Mouse (Mus musculus): ENCODE data around the gene Abcg1.

The Abcg1 gene

DNA sequence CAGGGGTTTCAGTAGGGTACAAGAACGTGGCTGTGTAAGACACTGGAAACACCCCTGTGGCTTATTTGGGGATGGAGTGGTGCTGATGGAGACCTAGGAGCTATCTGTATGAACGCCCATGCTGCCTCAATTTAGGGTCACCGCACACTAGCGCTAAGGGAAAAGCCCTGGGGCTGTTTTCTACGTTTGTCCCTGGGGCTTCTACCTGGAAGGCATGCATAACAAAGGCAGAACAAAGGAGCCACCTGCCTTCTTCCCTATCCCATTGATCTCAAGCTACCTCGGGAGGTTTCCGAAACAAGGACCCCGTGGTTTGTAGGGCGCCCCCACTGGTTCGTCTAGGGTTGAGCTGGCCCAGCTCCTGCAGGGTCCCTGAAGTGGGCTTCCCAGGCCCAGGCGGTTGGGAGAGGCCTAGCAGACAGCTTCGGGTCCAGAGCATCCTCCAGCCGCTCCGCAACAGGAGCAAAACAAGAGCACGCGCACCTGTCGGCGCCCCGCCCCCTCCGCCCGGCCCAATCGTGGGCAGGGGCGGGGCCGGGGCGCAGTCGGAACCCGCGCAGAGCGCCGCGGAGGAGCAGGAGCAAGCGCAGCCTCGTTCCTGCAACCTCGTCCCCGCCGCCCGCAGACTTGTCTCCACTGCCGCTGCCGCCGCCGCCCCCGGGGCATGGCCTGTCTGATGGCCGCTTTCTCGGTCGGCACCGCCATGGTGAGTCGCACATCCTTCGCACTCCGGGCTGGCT is at the start of gene Abcg1:
Gene Abcg1, plus strand, starts transcription at position 525 of the 740 bp plus-strand sequence.
- DNase-seq (ENCODE audit: extremely low read depth, low read depth) = no peak

DNA sequence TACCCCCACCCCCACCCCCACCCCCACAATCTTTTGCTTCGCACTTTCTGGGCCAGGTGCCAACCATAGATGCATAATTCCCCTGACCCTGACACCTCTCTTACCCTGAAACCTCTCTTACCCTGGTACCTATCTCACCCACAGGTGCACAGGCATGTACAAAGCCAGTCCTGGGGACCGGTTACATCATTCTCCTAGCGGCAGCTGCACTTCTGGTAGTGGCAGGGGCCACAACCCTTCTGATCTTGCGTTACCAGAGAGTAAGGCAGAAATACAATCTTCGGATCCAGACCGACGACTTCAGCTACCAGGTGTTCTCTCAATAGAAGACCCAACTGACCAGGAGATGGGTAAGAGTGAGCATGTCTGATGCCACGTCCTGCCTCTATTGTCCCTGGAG is 49.1 kb upstream of the Abcg1 start:
- DNase-seq (ENCODE audit: extremely low read depth, low read depth) = no peak

DNA sequence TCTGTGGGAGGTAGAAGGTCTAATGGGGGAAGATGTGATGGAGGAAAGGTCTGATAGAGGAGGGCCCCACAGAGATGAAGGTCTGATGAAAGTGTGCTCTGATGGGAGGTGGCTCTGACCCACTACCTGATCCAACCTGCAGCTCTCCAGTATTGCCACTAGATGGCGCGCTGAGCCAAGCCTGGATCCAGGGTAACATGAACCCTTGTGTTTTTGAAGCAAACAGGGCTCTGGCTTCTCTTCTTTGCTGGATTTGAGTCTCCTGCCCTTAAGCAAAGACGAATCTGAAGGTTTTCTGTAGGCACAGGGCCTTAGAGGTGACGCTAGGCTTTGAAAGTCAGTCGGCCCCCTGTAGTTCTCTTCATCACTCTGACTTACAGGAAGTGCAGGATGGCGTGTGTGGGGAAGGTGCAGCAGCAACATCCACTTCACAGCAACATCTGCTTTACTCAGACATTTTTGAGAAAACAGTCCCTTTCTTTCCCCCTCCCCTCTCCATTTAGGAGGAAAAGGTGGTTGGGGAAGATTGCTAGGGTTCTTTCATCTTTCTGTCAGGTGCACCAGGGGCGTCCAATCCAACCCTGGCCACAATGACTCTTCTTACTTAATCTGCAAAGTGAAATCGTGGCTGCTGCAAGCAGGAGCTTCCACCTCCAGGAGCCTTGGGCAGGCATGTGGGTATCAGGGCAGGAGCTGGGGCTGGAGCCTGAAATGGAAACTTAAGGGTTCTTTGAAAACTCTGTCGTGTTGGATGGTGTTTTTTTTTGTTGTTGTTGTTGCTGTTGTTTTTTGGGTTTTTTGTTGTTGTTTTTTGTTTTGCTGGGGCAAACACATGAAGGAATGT is 45.7 kb upstream of the Abcg1 start:
- DNase-seq (ENCODE audit: extremely low read depth, low read depth) = no peak

DNA sequence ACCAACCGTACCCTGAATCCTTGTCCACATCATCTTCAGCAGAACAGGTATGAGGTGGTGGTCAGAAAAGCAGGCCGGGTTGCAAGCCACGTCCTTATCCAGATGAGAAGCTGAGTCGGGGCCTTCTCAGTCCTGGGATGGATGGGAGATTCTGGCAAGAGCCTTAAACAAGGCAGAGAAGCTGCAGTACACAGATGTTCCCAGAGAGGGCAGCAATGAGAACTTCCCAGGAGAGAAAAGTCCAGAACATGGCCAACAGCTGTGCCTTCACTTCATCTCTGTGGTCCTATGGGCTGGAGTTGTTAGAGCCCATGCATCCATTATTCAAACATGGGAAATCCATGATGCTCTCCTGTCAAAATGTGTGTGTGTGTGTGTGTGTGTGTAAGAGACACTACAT is 39.2 kb upstream of the Abcg1 start:
- DNase-seq (ENCODE audit: extremely low read depth, low read depth) = peak; percentile 52

DNA sequence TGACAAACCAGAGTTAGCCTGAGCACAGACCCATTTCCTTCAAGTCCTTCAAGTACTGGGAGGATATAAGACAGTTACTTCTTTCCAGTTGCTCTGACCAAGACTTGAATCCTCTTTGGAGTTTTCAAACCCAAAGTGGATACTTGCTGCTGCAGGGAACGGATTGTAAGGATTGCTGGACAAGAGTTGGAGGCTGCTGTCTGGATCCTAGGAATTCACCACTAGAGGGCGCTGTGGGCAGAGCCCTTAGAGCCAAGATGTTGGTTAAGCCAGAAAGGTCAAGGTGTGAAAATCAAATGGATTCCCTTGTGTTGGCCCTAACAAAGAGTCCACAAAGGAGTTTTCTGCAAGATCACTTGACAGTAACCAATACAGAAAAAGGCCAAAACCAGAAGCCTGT is 38.0 kb upstream of the Abcg1 start:
- peak; percentile 34 for DNase-seq (ENCODE audit: extremely low read depth, low read depth)

DNA sequence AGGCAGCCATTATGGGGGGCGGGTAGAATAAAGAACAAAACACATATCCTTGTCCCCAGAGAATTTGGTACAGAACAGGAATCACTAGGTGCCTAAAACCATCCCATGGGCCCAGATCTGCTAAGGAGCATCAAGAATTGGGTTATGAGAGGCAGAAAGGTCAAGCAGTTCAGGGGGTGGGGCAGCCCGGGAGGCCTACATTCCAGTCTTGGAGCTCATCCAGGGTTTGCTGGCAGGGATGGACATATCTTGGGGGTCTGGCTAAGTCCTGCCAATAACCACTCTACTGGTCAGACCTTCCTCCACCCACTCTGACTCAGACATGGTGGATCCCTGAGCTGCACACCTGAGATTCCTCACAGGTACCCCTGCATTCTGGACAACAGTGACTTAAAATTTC is 37.4 kb upstream of the Abcg1 start:
- no peak for DNase-seq (ENCODE audit: extremely low read depth, low read depth)

DNA sequence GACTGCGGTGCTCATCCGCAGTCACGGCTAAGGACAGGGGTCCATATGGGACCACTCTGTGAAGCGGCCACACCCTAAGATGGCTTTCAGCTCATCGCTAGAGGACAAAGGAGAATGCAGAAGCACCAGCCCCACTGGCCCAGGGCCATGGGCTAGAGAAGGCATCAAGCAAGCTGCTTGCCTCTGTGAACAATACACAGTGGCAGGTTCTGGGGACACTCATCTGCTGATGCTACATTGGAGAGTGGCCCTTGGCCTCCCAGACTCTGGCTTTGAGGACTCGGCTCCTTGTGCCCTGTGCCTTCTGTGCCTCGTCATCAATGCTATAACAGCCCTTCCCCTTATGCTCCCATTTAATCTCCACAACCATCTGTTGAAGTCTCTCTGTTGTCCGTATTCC is 36.2 kb upstream of the Abcg1 start:
- no peak for DNase-seq (ENCODE audit: extremely low read depth, low read depth)

DNA sequence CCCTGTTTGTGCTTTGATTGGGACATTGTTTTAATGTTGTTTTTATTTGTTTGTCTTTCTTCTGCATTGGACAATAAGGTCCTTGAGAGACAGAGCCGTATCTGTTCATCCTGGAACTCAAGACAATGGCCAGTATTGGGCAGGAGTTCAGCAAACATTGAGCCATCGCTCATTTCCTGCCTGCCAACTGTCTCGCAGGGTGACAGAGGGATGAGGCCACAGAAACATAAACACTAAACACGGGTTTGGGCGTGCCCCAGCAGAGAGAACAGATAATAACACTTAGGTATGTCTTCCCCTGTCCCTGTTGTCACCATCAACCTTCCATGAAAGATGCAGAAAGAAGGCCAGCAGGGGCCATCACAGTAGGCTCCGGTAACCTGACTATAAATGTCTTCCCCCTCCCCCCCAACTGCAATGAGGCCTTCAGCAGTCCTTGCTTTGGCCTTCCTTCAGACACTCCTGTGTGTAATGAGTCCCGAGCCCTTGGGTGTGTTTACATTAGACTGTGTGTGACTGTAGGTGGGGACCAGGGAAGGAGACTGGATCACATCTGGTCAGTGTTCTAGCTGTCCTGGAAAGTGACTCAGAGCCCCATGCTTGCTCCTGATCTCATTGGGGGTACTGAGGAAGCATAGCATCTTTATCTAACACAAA is 33.2 kb upstream of the Abcg1 start:
- DNase-seq (ENCODE audit: extremely low read depth, low read depth) = no peak

DNA sequence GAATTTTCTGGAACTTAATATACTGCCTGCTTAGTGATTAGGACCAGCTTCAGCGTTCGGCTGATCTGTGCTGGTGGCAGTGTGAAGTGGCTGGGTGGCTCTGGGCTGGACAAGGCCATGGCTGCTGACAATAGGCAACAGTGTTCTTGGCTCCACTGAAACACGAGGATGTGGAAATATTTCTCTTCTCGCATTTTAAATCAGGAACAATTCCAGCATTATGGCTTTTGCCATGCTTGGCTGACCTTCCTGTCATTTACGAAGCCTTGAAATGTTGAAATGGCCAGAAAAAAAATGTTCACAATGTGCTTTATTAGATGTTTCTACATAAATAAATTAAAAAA is 32.7 kb upstream of the Abcg1 start:
- DNase-seq (ENCODE audit: extremely low read depth, low read depth) = no peak

DNA sequence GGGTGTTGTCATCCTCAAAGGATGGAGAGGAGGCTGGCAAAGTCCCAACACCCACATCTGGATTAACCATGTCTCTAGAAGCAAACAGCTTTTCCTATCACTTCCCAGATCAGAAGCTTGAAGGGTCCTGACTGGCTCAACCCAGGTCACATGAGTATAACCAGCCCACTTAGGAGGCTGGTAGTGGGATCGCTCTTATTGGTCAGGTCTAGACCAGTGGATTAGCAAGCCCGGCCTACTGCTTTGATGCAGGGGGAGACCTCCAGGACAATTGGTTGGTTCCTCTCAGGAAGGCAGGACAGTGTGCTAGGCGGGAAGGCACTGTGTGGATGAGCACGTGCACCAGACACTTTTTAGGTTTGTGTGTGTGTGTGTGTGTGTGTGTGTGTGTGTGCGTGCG is 30.5 kb upstream of the Abcg1 start:
- DNase-seq (ENCODE audit: extremely low read depth, low read depth) = no peak

DNA sequence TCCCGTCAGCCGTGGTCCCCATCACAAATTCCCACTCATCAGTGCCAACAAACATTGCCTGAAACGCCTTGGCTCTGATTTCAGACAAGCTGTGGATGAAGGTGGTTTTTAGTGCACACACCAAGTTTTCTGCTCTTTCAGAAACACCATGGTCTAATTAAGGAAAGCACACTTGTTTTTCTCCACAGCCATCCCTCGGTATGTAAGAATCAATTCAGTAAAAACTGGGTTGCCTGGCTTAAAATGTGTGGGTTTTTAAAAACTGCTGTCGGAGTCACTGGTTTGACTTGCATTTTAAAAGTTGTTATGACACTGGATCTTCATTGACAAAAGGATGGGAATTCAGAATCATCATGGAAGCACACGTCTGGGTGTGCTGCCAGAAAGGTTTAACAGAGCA is 29.8 kb upstream of the Abcg1 start:
- no peak for DNase-seq (ENCODE audit: extremely low read depth, low read depth)

DNA sequence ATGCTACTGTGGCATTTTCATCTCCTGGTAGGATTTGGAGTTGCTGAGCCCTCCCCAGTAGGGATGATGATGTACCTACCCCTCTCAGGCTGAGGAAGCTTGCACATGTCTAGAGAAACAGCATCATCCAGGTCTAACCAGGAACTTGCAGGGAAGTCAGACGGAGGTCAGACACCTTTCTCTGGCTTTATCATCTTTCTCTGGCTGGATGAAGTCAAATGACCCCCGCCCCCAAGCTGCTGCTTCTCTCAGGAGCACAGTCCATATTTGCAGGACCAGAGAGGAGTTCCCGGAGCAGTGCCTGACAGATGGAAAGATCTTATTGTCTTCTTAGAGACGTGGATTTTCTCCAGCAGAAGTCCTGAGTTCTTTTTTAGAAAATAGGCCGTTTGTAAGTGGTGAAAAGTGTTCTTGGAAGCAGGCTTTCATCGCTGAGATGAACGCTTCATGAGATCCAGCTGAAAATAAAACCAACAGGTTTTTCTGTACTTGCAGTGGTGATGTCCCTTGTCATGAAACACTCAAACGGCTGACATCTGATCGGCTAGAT is 28.6 kb upstream of the Abcg1 start:
- DNase-seq (ENCODE audit: extremely low read depth, low read depth) = no peak

DNA sequence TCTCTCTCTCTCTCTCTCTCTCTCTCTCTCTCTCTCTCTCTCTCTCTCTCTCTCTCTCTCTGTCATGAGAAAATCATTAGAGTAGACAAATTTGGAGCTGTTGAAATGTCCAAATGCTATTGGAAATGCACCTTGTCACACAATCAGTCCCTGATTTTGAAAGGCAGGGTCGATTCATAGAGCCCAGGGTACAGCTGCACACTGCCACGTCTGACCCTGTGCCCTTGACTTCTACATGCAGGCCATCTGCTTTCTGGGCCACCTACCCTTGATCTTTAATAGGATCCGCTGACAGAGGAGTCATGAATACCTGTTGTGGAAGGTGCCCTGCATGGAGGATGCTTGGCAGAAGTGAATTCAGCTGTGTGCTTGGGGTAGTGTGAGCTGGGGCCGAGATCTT is 28.1 kb upstream of the Abcg1 start:
- no peak for DNase-seq (ENCODE audit: extremely low read depth, low read depth)

DNA sequence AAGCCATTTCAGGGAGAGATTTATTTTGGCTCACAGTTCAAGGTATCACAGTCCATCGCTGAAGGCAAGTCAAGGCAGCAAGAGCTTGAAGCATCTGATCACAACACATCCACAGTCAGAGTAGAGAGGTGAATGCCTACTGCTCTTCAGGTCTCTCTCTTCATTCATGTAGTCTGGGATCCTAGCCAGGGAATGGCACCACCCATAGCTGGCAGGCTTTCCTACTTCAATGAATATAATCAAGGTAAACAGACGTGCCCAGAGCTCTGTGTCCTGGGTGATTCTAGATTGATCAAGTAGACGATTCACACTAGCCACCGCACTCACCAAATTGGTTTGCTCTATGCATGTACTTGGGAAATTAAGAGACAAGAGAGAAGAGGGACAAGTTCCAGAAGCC is 25.1 kb upstream of the Abcg1 start:
- DNase-seq (ENCODE audit: extremely low read depth, low read depth) = no peak

DNA sequence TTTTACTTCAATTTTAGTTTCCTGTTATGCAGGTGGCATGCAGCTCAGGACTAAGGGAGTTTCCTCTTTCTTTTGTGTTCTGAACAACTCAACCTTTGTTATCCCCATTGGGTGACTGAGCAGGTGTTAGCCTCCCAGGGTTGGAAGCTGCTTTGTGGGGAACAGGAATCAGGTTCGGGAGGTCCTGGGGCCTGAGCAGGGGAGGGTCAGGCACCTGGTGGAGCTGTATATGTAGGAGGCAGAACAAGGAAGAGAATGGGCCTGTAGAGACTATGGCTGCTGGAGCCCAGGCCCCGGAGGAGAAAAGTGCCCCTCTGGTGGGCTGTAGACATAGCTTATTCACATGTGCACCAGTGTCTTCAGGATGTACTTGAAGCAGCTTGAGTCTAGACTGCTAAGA is 24.2 kb upstream of the Abcg1 start:
- DNase-seq (ENCODE audit: extremely low read depth, low read depth) = no peak

DNA sequence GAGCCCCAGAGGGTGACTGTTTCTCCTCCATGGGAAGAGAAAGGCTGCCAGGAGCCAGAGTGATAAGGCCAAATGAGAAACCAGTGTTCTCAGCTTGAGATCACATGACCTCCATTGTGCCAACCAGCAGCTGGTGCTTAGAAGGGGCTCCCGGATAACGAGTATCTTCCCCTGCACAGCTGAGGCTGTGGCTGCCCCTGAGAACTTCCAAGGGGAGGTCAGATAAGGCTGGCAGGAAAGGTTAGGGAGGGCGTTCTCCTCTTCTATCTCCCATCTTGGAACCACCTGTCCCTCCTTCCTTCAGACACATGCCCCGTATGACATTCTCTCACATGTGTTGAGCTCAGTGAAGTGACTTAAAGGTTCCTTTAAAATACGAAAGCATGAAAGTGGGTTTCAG is 23.3 kb upstream of the Abcg1 start:
- peak; percentile 92 for DNase-seq (ENCODE audit: extremely low read depth, low read depth)

DNA sequence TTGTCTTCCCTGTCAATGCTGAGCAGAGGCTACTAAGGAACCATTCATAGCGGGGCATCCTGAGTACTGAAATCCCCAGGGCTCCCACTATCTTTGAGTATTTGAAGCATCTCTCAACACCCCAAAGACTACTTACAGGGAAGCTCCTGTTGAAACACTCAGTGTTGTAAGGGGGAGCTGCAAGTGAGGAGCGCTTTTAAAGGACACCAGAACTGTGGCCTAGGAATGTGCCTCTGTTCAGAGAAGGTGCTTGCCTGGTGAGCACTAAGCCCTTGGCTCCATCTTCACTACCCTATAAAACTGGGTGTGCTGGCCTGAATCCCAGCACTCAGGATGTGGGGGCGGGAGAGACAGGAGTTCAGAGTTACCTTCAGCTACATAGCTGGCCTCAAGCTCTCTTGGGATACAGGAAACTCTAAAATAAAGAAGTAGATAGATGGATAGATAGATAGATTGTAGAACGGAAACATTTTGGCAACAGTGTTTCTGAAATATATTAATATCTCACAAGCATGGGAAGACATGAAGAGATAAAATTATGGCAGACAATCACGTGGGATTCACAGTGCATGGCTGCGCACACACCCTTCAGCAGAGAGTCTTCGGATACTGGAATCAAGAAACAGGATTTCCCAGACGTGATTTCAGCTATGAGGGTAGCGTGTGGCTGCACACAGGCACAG is 22.7 kb upstream of the Abcg1 start:
- DNase-seq (ENCODE audit: extremely low read depth, low read depth) = peak; percentile 22

DNA sequence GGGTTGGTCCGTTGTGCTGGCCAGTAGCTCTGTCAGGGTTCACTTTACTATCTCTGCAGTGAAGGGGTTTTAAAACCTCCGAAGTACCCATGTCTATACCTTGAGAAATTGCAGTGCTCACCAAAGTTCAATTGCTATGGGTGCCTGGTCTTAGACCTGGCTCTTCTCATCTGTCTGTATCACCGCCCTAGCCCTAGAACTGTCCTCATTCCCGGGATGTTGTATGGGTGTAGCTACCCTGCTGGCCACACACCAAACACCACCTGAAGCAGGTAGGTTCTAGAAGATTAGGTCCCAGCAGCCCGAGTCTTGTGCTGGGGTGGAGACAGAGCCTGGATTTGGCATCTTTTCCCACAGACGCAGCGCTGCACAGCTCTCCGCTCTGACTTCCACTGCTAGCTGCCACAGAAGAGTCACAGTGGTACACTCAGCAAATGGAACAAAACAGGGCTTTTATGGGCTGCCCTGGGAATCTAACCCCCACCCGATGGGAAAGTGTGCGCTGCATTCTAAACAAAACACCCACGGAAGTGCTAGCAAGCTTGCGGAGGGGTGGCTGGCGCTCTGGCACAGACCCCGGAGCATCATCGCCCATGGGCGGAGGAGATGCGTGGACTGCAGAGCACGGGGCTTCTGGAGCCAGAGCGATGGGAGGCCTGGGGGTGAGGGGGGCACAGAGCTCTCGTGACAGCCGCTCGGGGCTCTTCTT is 21.2 kb upstream of the Abcg1 start:
- no peak for DNase-seq (ENCODE audit: extremely low read depth, low read depth)

DNA sequence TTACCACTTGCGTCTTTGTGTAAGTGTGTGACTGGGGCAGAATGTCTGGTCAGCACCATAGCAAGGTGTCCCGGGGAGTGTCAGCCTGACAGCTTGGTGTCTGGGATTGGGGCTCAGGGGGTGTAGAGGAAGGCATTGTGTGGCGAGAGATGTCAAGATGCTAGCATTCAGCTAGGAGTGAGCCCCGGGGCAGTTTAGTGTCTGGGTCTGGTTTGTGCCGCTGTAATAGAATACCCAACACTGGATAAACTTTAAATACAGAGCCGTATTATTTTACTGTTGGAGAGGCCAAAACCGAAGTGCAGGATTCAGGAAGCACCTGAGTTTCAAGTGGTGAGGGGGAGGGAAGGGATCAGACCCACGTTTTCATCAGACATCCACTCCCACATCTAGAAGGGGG is 20.1 kb upstream of the Abcg1 start:
- DNase-seq (ENCODE audit: extremely low read depth, low read depth) = no peak

DNA sequence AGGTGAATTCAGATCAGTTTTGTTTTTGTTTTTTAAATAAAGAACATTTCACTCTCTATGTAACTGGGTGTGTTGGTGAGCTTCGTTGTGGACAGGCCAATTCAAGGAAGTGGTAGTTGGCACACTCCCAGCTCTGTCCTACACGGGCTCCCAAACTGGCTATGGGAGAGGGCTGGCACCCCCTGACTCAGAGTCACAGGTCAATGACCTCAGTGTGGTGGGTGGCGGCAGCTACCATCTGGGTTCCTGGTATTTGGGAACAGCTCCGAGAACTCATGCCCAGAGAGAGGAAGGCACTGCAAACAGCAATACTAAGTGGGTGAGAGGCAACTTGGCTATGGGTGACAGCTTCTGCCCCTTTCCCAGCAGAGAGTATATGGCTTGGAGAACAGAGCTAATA is 19.1 kb upstream of the Abcg1 start:
- DNase-seq (ENCODE audit: extremely low read depth, low read depth) = no peak

DNA sequence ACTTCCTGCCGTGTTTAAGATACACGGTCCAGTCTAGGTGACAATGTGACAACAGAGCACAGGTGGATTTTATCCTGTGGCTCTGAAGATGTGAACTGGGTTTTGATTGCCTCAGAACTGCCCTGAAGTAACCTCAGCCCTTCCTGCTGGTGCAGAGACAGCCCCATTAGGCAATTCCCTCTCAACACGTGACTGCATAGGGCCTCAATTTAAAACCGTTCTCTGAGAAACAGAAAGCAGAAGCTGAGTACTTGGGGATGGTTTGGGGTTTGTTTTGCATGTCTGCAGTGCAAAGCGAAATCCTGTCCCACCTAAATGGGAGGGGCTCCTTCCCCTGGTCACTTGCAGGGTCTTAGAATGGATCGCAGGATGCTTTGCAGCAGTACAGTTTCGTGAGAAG is 17.8 kb upstream of the Abcg1 start:
- peak; percentile 82 for DNase-seq (ENCODE audit: extremely low read depth, low read depth)
